Mouse (Mus musculus) embryonic fibroblast, embryonic 13.5 days (primary cell): ENCODE results near the gene Pgf. TPM values are rescaled to one million over a fixed set of nuclear protein-coding genes. Genes with fewer than 3 reads are reported as not detected.

Source experiments
- H3K27ac ChIP-seq: 2 replicates; pipeline ENCODE4 v1.5.1; 2012; ENCODE audit warnings: low read length, control low read depth, inconsistent platforms; ENCODE audit not compliant: insufficient read depth
- H3K4me1 ChIP-seq: 2 replicates; pipeline ENCODE4 v1.6.1; 2011; ENCODE audit warnings: low read length; ENCODE audit not compliant: control insufficient read depth, insufficient read depth
- H3K4me3 ChIP-seq: 2 replicates; pipeline ENCODE4 v1.5.1; 2011; ENCODE audit warnings: mild to moderate bottlenecking, control low read depth, low read length; ENCODE audit not compliant: insufficient read depth
- CTCF ChIP-seq: IDR thresholded peaks from 2 replicates; pipeline ENCODE4 v1.5.1; 2011; ENCODE audit warnings: mild to moderate bottlenecking, control low read depth, low read length, moderate library complexity, borderline replicate concordance; ENCODE audit not compliant: insufficient read depth
- POLR2A ChIP-seq: IDR thresholded peaks from 2 replicates; pipeline ENCODE4 v1.6.1; 2011; ENCODE audit warnings: low read depth, mild to moderate bottlenecking, control low read depth, low read length, moderate library complexity
- polyA plus RNA-seq: library from polyadenylated mRNA; stranded (reverse); fragments of >200 nt; gene quantifications from 2 replicates; pipeline ENCODE4 v1.2.4, GENCODE M21; 2011; ENCODE audit warnings: low read depth; ENCODE audit not compliant: missing spikeins, insufficient read length

Gene Pgf
- polyA plus RNA-seq, 1 experiment, result 6.6 TPM

DNA sequence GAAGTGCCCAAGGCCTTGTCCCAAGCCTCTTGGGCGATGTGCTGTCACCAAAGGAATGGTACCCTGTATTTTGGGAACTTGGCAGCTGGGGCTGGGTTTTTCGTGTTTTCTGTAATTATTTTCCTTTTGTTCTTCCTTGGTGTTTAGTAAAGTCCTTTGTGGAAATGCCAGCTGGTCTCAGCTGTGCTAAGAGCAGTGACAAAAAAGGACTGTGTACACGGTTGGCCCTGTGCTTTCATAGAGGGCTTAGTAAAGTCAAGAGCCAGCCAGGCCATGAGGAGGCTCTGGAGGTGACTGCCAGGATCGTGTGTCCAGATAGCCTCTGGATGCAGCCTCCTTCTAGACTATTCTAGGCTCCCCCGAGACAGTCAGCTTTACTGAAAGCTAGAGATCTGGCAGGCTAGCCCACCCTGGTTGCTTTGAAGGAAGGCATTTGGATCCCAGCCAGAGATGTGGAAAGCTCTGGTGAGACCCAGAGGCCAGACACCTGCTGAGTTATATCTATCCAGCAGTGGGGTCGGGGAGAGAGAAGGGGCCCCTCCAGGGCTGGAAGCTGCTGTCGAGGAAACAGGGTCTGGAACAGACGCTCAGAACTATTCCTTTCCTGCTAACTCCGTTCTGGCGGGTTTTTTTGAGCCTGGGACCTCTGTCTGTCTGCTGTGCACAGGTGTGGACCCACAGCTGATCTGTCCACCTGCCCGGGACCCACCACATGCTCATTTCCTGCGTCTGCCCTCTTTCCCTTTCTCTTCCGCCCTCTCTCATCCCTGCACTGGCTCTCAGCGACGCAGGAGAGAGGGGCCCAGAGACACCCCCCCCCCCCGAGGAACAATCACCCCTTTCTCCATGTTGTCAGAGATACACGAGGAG lies 4.1 kb upstream of the Pgf start:
- TF ChIP-seq CTCF, result no peak
- no peak for TF ChIP-seq POLR2A
- Histone ChIP-seq H3K27ac (no peak overlapping the region), H3K4me3 (no peak overlapping the region), H3K4me1 (peaks cover 9% of the 10 kb centered on the region)

DNA sequence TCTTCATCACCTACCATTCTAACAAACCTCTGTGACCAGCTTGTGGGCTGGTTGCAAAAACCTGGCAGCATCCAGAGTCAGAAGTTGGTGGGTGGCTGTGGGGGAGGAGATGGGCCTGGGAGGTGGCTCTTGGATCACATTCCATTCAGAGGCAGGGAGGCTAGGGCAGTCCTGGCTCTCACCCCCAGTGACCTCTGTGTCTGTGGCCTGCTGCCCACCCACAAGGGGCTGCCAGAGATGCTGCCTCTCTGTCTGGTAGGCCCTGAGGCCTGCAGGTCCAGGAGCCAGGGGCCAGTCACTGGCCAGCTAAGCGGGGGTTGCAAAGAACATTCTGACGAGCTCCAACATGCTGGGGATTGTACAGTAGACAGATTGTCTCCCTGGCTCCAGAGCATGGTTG lies 704 bp upstream of the Pgf start:
- Histone ChIP-seq H3K4me3 (no peak overlapping the region), H3K27ac (no peak overlapping the region), H3K4me1 (no peaks in the 10 kb centered on the region)
- TF ChIP-seq CTCF, result no peak
- TF ChIP-seq POLR2A, result no peak

DNA sequence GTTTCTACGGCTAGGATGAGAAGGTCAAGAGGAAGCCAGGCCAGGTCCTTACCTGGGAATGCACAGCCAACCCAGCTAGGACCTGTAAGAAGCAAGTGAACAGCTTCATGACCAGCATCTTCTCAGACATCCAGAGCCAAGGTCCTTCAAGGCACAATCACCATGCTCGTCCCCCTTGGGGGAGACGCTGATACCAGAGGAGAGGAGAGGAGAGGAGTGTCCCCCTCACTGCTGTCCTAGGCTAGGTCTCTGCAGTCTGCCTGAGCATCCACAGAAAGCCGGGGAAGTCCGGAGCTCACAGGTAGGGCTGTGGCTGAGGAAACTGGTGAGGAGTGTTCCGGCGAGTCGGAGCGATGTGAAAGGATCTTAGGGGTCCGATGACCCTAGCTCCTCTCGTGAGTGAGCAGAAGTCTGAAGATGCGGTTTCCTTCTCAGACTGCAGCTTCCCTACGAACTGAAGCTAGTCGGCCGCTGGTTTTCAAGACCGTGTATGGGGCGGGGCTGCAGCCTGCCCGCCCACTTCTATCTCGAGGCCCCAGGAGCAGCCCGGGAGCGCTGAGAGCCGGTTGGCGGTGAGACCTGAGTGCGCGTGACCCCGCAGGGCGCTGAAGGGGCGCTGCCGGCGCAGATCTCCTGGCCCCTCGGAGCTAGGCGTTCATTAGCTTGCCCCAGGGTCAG lies 605 bp downstream of the Pgf start:
- H3K4me1 ChIP-seq, result no peaks in the 10 kb centered on the region
- TF ChIP-seq CTCF (no peak), POLR2A (peak; percentile 52; the same call in 1 of the 2 replicates)
- peak overlapping the region; percentile 13 for H3K4me3 ChIP-seq
- no peak overlapping the region for H3K27ac ChIP-seq

- Histone ChIP-seq H3K4me3 (peak overlapping the region; percentile 13), H3K27ac (no peak overlapping the region), H3K4me1 (no peaks in the 10 kb centered on the region)
- no peak for TF ChIP-seq POLR2A
These were observed 1.4 kb downstream of the Pgf start for GRCm38 (mm10) chr12:85175926-85176845.

GRCm38 (mm10) chr12:85175087-85175675 lies 2.4 kb downstream of the Pgf start:
- no peak for TF ChIP-seq CTCF
- no peak for TF ChIP-seq POLR2A
- H3K4me3 ChIP-seq, result no peak overlapping the region
- H3K27ac ChIP-seq, result no peak overlapping the region
- no peaks in the 10 kb centered on the region for H3K4me1 ChIP-seq

- Histone ChIP-seq H3K4me1 (no peaks in the 10 kb centered on the region), H3K4me3 (no peak overlapping the region), H3K27ac (no peak overlapping the region)
- TF ChIP-seq POLR2A (no peak), CTCF (no peak)
These were observed 3.6 kb downstream of the Pgf start for GRCm38 (mm10) chr12:85174016-85174415.

- no peak overlapping the region for H3K27ac ChIP-seq
- no peak overlapping the region for H3K4me3 ChIP-seq
- no peak for TF ChIP-seq CTCF
- no peak for TF ChIP-seq POLR2A
These were observed 6.7 kb downstream of the Pgf start for GRCm38 (mm10) chr12:85170948-85171307.

DNA sequence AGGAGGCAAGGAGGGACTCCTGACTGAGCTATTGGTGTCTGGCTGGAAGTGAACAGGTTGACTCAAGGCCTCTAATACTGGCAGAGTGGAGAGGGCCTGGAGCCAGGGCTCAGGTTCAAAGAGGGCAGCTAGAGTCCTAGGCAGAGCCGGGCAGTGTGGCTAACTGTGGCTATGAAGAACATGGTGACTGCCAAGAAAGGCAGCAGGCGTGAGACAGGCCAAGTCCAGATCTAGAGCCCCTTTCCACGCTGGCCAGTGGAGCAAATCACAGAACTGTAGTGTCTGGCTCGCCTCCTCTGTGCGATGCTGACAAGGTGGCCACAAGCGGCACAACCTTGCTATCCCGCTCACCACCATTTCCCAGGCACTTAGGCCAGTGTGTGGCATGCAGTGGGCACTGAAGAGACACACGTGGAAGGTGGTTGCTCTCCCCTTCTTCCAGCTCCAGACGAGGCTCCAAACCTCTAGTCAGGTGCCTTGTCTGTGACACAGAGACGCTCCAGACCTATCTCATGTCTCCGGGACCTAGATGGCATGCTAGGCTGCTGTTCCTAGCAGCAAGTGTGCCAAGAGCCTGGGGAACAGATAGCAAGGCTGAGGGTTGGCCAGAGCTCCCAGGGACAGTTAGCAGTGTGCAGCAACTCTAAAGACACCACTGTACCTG lies 7.2 kb downstream of the Pgf start:
- no peak for TF ChIP-seq CTCF
- no peak for TF ChIP-seq POLR2A
- H3K4me3 ChIP-seq, result no peak overlapping the region
- H3K27ac ChIP-seq, result no peak overlapping the region
- H3K4me1 ChIP-seq, result no peaks in the 10 kb centered on the region

More at GRCm38 (mm10) chr12:85170948-85171307, 6.7 kb downstream of the Pgf start:
- H3K4me1 ChIP-seq, result no peaks in the 10 kb centered on the region

DNA sequence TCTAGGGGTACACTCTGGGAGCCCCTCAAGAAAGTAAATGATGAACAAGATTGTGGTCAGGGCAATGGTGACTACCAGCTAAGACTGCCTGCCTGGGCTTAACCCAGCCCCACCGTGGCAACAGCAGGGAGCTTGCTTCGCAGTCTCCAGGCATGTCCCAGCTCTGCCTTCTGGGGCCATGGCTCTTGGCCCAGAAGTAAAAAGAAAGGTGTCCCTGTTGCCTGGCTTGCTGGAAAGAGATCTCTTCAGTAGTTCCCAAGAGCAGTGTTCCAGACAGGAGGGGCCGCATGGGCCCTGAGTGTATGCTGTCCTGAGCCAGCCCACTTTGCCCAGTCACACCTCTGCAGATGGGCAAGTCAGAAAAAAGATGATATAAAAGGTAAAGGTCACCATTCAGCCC lies 7.7 kb downstream of the Pgf start:
- Histone ChIP-seq H3K27ac (no peak overlapping the region), H3K4me1 (no peaks in the 10 kb centered on the region), H3K4me3 (no peak overlapping the region)
- TF ChIP-seq CTCF (no peak), POLR2A (no peak)
